Mouse (Mus musculus) midbrain, embryonic 15.5 days (tissue): ENCODE measurements at regions not wholly inside any gene's neighbourhood (a gene's known extent, or its start where the extent isn't known, plus 50 kb on each side); places are given as distances from the start of the nearest gene placed in this dataset.
"Not testable (repeated sequence)": the region's sequence is repeated elsewhere in the genome, so short reads cannot be mapped to it uniquely, and the experiment has no call there.

Experiments
- ATAC-seq: fragments of 200-750 bp; cut with Nextera tagmentation; replicated peaks from 2 replicates; pipeline ENCODE4 v1.8.0; 2017; ENCODE audit warnings: moderate TSS enrichment
- H3K27ac ChIP-seq: fragments of 300-500 bp; sonication (generic); 2 replicates; pipeline ENCODE4 v1.5.1; 2015; ENCODE audit warnings: mild to moderate bottlenecking, inconsistent platforms
- H3K27me3 ChIP-seq: fragments of 300-500 bp; sonication (generic); replicated peaks from 2 replicates; pipeline ENCODE4 v1.6.1; 2015; ENCODE audit warnings: inconsistent platforms
- H3K36me3 ChIP-seq: fragments of 300-500 bp; sonication (generic); replicated peaks from 2 replicates; pipeline ENCODE4 v1.6.1; 2015; ENCODE audit warnings: inconsistent platforms
- H3K4me1 ChIP-seq: fragments of 300-500 bp; sonication (generic); 2 replicates; pipeline ENCODE4 v1.6.1; 2015; ENCODE audit warnings: inconsistent platforms
- H3K4me2 ChIP-seq: fragments of 300-500 bp; sonication (generic); 2 replicates; pipeline ENCODE4 v1.6.1; 2015; ENCODE audit warnings: inconsistent platforms, mild to moderate bottlenecking, moderate library complexity
- H3K4me3 ChIP-seq: fragments of 300-500 bp; sonication (generic); 2 replicates; pipeline ENCODE4 v1.5.1; 2015; ENCODE audit warnings: mild to moderate bottlenecking, inconsistent platforms
- H3K9ac ChIP-seq: fragments of 300-500 bp; sonication (generic); 2 replicates; pipeline ENCODE4 v1.6.1; 2015; ENCODE audit warnings: mild to moderate bottlenecking, inconsistent platforms
- H3K9me3 ChIP-seq: fragments of 300-500 bp; sonication (generic); 2 replicates; pipeline ENCODE4 v1.6.1; 2016; ENCODE audit warnings: inconsistent platforms
- WGBS: fragments of 180-500 bp; shearing (Covaris S2); methylation state at CpG from one replicate; pipeline ENCODE4 v1.1.7; 2015; ENCODE audit warnings: mixed read lengths; 5-methylcytosine and 5-hydroxymethylcytosine counted together

DNA sequence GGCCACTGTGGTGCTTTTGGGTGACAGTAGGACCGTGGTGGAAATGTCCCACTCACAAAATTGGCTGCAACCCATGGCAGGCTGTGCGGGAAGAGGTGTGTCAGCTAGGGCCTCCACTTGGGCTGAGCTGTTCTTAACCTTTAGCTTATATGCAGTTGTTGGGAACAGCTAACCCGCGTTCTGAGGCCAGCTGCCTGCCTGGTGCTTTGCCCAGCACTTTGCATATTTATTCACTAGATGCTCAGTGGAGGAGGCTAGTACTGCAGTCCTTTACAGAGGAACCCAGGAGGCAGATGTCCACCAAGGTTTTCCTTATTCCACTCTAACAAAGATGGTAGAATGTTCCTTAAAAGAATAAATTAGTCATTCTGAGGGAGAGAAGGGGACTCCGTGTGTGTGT lies 101.3 kb downstream of the Sox2 start:
- 58% methylated on average over 5 of the region's 5 CpGs for WGBS
- no peaks in the 10 kb centered on the region for H3K27me3 ChIP-seq

DNA sequence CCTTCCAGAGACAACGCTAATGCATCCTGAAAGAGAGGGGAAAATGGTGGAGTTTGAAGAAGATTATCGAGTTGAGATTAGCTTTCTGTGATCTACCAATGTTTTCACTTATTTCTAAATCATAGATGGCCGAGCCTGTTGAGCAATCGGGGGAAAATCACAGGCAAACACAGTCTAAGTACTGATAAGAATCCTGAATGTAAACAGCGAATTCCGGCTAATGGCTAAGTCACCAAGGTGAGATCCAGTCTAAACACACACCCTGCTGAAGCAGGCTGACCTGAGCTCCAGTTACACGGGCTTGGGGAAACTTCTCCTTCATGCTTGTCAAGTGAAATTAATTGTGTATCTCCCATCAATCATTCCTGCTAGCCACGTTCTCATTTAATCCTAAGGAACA lies 103.4 kb downstream of the Sox2 start:
- ATAC-seq: no peak
- no peaks in the 10 kb centered on the region for H3K9me3 ChIP-seq
- WGBS: 69% methylated on average over 8 of the region's 8 CpGs

More for the DNA sequence above, 101.3 kb downstream of the Sox2 start:
- no peak for ATAC-seq
- H3K4me3 ChIP-seq: no peak overlapping the region
- H3K9me3 ChIP-seq: no peaks in the 10 kb centered on the region
- H3K27ac ChIP-seq: no peak overlapping the region
- no peaks in the 10 kb centered on the region for H3K4me1 ChIP-seq
- no peaks in the 10 kb centered on the region for H3K36me3 ChIP-seq
- H3K4me2 ChIP-seq: no peak overlapping the region
- no peak overlapping the region for H3K9ac ChIP-seq

DNA sequence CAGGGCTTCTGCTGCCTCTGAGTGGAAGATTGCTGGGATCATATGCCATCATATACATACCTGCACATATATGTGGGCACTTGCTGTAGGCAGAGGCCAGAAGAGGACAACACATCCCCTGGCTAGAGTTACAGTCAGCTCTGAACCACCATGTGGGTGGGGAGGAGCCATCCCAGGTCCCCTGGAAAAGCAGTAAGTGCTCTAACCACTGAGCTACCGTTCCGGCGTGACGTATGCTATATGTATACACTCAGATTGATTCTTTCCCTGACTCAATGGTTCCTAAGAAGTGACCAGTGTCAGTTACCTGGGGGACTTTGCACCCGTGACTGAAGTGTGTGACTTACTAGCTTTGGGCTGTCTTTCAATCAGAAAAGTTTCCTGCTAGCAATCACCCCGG lies 104.6 kb downstream of the Sox2 start:
- Histone ChIP-seq H3K9ac (no peak overlapping the region), H3K9me3 (no peaks in the 10 kb centered on the region), H3K36me3 (no peaks in the 10 kb centered on the region), H3K4me2 (no peak overlapping the region), H3K4me1 (no peaks in the 10 kb centered on the region), H3K4me3 (no peak overlapping the region), H3K27ac (no peak overlapping the region), H3K27me3 (no peaks in the 10 kb centered on the region)
- no peak for ATAC-seq
- WGBS: 92% methylated on average over 6 of the region's 6 CpGs

More for the DNA sequence above, 103.4 kb downstream of the Sox2 start:
- H3K36me3 ChIP-seq: no peaks in the 10 kb centered on the region
- no peak overlapping the region for H3K9ac ChIP-seq
- no peaks in the 10 kb centered on the region for H3K27me3 ChIP-seq
- no peaks in the 10 kb centered on the region for H3K4me1 ChIP-seq
- no peak overlapping the region for H3K4me3 ChIP-seq
- H3K27ac ChIP-seq: no peak overlapping the region
- H3K4me2 ChIP-seq: no peak overlapping the region

DNA sequence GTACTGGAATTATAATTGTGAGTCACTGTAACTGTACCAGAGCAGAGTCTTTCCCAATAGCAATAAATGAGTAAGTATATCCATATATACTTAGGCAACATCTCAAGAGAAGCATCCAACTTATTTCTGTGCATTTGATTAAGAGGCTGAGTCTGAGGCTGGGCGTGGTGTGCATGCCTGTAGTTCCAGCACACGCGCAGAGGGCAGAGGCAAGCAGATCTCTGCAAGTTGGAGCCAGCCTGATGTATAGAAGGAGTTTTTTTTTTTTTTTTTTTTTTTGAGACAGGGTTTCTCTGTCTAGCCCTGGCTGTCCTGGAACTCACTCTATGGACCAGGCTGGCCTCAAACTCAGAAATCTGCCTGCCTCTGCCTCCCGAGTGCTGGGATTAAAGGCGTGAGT lies 105.1 kb downstream of the Sox2 start:
- not testable (repeated sequence) for H3K4me1 ChIP-seq, H3K9me3 ChIP-seq, H3K36me3 ChIP-seq, H3K9ac ChIP-seq, H3K27me3 ChIP-seq, ATAC-seq, H3K4me2 ChIP-seq, H3K4me3 ChIP-seq, H3K27ac ChIP-seq
- 95% methylated on average over 5 of the region's 5 CpGs for WGBS

DNA sequence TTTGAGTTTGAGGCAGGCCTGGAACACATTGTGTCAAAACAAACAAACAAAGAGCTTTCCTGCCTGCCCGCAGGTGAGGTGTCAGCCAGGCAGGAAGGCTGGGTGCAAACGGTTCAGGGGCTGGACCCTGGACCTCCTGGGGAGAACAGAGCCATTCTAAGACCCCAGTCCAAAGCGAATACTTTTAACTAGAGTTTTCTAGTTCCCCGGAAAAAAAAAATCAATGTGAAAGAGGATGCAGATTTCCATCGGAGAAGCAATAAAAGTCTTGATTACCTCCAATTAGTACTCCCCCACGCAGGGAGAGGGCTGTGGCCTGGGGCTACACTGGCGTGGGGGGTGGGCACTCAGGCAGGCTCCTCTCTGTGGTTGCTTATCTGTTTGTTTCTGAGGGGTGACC lies 106.4 kb downstream of the Sox2 start:
- Histone ChIP-seq H3K4me2 (no peak overlapping the region), H3K4me1 (no peaks in the 10 kb centered on the region), H3K27ac (no peak overlapping the region), H3K36me3 (no peaks in the 10 kb centered on the region), H3K4me3 (no peak overlapping the region), H3K9ac (no peak overlapping the region), H3K9me3 (no peaks in the 10 kb centered on the region), H3K27me3 (no peaks in the 10 kb centered on the region)
- no peak for ATAC-seq
- WGBS: 39% methylated on average over 7 of the region's 7 CpGs

DNA sequence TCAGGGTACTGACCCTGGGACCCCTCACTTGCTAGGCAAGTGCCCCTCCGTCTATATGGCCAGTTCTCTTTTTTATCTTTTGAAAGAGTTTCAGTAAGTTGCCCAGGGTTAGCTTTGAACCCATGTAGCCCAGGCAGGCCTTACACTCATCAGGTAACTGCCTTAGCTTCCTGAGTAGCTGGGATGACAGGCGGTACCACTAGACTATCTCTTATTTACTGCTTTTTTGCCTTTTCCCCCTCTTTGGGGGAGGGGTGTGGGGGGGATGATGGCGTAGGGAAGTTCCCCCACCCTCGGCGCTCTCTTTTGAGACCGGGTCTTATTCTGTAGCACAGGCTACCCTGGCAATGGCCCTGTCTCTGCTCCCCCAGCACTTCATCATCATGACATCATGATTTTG lies 106.9 kb downstream of the Sox2 start:
- Histone ChIP-seq H3K36me3 (no peaks in the 10 kb centered on the region), H3K4me1 (no peaks in the 10 kb centered on the region), H3K9me3 (no peaks in the 10 kb centered on the region), H3K4me2 (no peak overlapping the region), H3K4me3 (no peak overlapping the region), H3K9ac (no peak overlapping the region), H3K27me3 (no peaks in the 10 kb centered on the region), H3K27ac (no peak overlapping the region)
- 87% methylated on average over 6 of the region's 6 CpGs for WGBS
- ATAC-seq: no peak

DNA sequence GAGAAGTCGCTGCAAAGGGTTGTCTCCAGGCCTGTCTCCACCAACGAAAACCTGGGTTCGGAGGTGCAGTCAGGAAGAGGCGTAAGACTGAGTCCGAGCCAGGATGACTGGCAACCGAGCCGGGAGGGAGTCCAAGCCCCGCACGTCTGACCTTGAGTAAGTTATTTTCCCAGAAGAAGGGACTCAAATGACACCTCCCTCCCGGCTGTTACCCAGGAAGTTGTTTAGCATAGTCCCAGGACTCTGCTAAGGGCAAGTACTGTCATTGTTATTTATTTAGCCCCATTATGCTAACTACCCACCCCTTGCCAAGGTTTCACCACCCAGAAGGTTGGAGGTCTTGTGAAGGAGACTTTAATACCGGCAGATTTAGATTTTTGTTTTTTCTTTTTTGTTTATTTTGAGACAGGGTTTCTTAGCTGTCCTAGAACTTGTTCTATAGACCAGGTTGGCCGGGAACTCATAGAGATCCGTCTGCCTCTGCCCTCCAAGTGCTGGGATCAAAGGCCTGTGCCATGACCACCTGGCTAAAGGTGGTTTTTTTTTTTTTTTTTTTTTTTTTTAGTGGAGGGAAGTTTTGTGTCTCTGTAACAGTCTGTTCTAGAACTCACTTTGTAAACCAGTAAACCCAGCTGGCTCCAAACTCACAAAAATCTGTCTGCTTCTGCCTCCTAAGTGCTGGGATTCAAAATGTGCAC lies 107.8 kb downstream of the Sox2 start:
- WGBS: 50% methylated on average over 13 of the region's 13 CpGs
- Histone ChIP-seq H3K36me3 (no peaks in the 10 kb centered on the region), H3K9ac (no peak overlapping the region), H3K4me2 (no peak overlapping the region), H3K27ac (no peak overlapping the region), H3K27me3 (no peaks in the 10 kb centered on the region), H3K4me1 (no peaks in the 10 kb centered on the region), H3K4me3 (no peak overlapping the region), H3K9me3 (no peaks in the 10 kb centered on the region)
- no peak for ATAC-seq

DNA sequence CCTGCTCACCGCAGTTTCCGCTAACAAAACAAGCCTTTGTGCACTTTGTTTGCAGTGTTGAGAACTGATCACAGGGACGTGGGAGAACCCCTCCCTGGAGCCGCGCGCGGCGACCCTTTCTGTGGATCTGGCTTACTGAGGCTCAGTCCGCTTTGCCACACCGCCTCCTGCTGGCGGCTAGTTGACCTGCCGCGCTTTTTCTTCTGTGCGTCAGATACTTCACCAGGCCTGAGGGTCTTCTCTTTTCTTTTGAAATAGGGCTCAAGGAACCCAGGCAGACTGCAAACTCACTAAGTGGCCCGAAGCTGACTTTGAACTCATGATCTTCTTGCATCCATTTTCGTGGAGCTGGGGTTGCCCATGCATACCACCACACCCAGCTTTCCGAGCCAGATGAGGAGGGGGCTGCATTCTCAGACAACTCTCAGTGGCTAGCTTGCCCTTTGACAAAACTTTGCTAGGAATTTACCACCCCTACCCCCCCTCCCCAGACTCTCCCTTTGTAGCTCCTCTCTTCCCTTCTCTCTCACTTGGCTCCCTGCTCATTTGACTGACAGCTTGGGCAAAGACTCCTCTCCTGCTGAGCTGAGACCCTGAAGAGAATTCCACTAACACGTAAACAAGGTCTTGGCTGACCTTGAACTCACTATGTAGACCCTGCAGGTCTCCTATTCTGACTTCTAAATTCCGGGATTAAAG lies 109.9 kb downstream of the Sox2 start:
- WGBS: 78% methylated on average over 19 of the region's 19 CpGs
- Histone ChIP-seq H3K4me2 (no peak overlapping the region), H3K9me3 (no peaks in the 10 kb centered on the region), H3K9ac (no peak overlapping the region), H3K36me3 (no peaks in the 10 kb centered on the region), H3K4me3 (no peak overlapping the region), H3K4me1 (no peaks in the 10 kb centered on the region), H3K27ac (no peak overlapping the region), H3K27me3 (no peaks in the 10 kb centered on the region)
- no peak for ATAC-seq

DNA sequence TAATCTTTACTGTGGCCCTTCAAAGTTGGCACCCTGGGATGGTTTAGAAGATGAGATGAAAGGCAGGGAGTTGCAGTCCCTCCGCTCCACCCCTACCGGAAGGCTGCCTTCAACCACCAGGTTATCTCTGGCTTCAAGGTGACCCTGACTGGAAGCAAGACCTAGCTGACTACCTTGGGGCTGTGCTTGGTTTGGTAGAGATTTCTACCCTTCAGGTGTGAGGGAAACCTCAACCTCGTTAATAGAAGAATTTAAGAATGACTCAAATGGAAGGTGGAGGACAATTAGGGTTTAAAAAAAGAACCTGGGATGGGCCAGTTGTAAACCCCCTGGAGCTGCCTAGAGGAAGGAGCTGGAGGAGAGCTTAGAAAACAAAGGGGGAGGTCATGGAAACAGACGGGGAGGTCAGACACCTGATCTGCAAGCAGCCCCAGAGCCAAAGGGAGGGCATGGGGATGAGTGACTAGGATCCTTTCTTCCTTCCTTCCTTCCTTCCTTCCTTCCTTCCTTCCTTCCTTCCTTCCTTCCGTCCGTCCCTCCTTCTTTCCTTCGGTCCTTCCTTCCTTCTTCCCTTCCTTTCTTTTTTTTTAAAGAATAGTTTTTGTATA lies 111.1 kb downstream of the Sox2 start:
- WGBS: 73% methylated on average over 7 of the region's 7 CpGs
- Histone ChIP-seq H3K9ac (no peak overlapping the region), H3K4me2 (no peak overlapping the region), H3K4me3 (no peak overlapping the region), H3K36me3 (no peaks in the 10 kb centered on the region), H3K4me1 (no peaks in the 10 kb centered on the region), H3K27me3 (no peaks in the 10 kb centered on the region), H3K27ac (no peak overlapping the region), H3K9me3 (no peaks in the 10 kb centered on the region)
- ATAC-seq: no peak

DNA sequence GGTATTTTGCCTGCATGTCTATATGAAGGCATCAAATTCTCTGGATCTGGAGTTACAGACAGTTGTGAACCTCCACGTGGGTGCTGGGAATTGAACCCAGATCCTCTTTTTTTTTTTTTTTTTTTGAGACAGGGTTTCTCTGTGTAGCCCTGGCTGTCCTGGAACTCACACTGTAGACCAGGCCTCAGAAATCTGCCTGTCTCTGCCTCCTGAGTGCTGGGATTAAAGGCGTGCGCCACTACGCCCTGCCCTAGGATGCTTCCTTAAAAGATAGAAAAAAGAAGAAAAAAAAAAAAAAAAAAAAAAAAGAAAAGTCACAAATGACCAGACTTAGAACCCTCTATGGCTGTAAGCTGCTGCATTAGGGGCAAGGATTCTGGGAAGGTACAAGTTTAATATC lies 111.6 kb downstream of the Sox2 start:
- H3K4me3 ChIP-seq: no peak overlapping the region
- no peaks in the 10 kb centered on the region for H3K27me3 ChIP-seq
- 91% methylated on average over 4 of the region's 4 CpGs for WGBS
- no peak overlapping the region for H3K9ac ChIP-seq
- no peaks in the 10 kb centered on the region for H3K9me3 ChIP-seq
- H3K4me2 ChIP-seq: no peak overlapping the region
- H3K36me3 ChIP-seq: no peaks in the 10 kb centered on the region
- ATAC-seq: no peak
- H3K4me1 ChIP-seq: no peaks in the 10 kb centered on the region
- H3K27ac ChIP-seq: no peak overlapping the region

DNA sequence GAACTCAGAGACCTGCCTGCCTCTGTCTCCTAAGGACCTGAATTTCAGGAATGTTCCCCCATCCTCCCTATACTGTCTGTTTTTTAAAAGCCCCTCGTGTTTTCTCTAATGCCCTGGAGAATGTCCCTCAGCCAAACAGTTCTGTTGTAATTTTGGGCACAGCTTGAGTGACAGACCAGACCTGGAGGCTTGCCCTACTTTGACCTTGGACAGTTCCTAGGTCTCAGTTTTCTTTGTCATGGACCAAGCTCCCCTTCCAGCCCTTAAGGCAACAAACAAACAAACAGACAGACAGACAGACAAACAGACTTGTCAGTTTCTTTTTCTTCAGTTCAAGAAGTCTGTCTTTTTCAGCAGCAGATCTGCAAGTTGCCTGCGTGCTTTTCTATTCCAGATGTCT lies 114.4 kb downstream of the Sox2 start:
- Histone ChIP-seq H3K27me3 (no peaks in the 10 kb centered on the region), H3K4me3 (no peak overlapping the region), H3K9me3 (no peaks in the 10 kb centered on the region), H3K9ac (no peak overlapping the region), H3K4me2 (no peak overlapping the region), H3K4me1 (no peaks in the 10 kb centered on the region), H3K36me3 (no peaks in the 10 kb centered on the region), H3K27ac (no peak overlapping the region)
- no peak for ATAC-seq
- WGBS: 64% methylated on average over 2 of the region's 2 CpGs

DNA sequence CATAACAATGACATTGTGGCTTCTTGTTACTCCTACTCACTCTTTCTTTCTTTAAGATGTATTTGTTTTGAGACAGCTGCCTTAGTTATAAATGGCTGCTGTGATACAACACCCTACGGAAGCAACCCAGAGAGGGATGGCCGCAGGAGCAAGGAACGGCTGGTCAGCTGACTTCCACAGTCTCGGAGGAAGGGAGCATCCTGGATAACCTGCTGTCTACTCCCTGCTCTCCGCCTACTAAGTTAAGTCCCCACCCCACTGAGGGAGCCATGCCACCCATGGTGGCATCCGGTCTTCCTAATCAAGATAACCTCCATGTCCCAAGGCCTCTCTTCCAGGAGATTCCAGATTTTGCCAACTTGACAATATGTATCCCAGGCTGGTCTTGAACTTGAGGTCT lies 114.9 kb downstream of the Sox2 start:
- WGBS: 72% methylated on average over 6 of the region's 6 CpGs
- no peaks in the 10 kb centered on the region for H3K27me3 ChIP-seq
- no peaks in the 10 kb centered on the region for H3K36me3 ChIP-seq
- H3K27ac ChIP-seq: no peak overlapping the region
- no peak overlapping the region for H3K4me3 ChIP-seq
- ATAC-seq: no peak
- no peaks in the 10 kb centered on the region for H3K4me1 ChIP-seq
- no peak overlapping the region for H3K4me2 ChIP-seq
- H3K9me3 ChIP-seq: no peaks in the 10 kb centered on the region
- no peak overlapping the region for H3K9ac ChIP-seq

DNA sequence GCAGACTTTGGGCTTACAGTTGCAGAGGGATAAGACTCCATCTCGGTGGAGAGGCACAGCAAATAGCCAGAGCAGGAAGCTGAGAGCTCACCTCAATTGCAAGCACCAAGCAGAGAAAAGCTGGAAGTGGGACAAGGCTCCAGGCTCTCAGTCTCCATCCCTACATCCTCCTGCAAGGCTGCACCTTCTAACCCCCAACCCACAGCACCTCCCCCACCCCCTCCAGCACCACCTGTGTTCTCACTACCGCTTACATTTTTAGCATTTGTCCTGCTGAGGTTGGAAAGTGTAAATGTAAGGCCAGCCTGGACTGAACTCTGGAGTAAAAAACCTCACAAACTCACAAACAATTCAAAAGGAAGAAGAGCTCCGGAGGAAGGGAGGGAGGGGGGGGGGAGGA lies 119.6 kb downstream of the Sox2 start:
- no peak overlapping the region for H3K27ac ChIP-seq
- H3K27me3 ChIP-seq: no peaks in the 10 kb centered on the region
- no peak overlapping the region for H3K9ac ChIP-seq
- peaks cover 7% of the 10 kb centered on the region; the same call in 1 of the 2 replicates for H3K4me1 ChIP-seq
- H3K4me3 ChIP-seq: no peak overlapping the region
- 17% methylated on average over 2 of the region's 3 CpGs for WGBS
- ATAC-seq: no peak
- H3K9me3 ChIP-seq: no peaks in the 10 kb centered on the region
- H3K4me2 ChIP-seq: no peak overlapping the region
- H3K36me3 ChIP-seq: no peaks in the 10 kb centered on the region
